Mouse (Mus musculus): ENCODE results near the gene Defb20.

GRCm38 (mm10) chr2:152481726-152482125 is 4.9 kb downstream of the Defb20 start:
- no peak for TF ChIP-seq MAFK (IDR thresholded peaks at IDR 0.05; ENCODE audit: insufficient read depth, low read depth, low read length)
- no peak for TF ChIP-seq HCFC1 (IDR thresholded peaks at IDR 0.05; ENCODE audit: borderline replicate concordance, insufficient read depth, low read length)
- no peak for TF ChIP-seq ZNF384 (IDR thresholded peaks at IDR 0.05; ENCODE audit: low read depth, low read length)
- TF ChIP-seq ZC3H11A (IDR thresholded peaks at IDR 0.05; ENCODE audit: borderline replicate concordance, low read depth, low read length): no peak

Measured in ES-E14 (cell line).